Mouse (Mus musculus) heart, postnatal 10 days (tissue): ENCODE measurements around the gene Irak2. TPM values are rescaled to one million over a fixed set of nuclear protein-coding genes. Genes with fewer than 3 reads are reported as not detected.
"Not testable (repeated sequence)": the region's sequence is repeated elsewhere in the genome, so short reads cannot be mapped to it uniquely, and the experiment has no call there.

Experiments used
- DNase-seq, 2 experiments: peaks; one replicate each; pipeline ENCODE4 v3.0.0; 2021
- intact Hi-C: fragments of 180-260 bp; cut with DNase I; formaldehyde crosslinking; loops from one replicate; pipeline ENCODE4 v1.15.1; 2025
- total RNA-seq, 2 experiments: library from RNA; stranded (reverse); gene quantifications; 2 replicates each; pipeline ENCODE4 v1.2.3; 2021

Gene Irak2
- total RNA-seq, 2 experiments from 2014 or later = 10.1 to 14.1 TPM

DNA sequence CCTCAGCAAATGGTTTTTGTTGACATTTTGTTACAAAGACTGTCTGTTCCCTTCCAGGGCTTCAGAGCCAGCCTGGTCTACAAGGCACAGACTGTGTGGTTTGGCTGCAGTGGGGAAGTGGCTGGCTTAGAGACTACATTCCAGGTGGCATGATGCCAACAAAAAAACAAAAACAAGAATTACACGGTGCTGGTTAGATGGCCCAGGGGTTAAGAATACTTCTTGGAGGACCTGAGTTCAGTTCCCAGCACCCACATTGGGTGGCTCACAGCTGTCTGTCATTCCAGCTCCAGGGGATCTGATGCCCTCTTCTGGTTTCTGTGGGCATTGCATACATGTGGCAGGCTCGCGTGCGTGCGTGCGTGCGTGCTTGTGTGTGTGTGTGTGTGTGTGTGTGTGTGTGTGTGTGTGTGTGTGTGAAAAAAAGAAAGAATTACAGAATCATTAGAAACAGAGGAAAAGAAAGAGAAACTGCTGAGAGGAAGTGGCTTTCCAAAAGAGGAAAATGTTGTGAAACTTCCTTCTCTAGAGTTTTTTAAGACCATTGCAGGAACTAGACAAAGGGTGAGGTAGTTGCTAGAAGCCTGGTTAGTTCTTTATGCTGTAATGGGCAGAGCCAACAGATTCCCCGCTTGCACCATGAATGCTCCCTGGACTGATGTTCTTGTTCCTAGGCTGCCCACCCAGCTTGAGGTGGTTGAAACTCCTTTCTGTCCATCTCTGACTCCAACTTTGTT is 24.9 kb downstream of the Irak2 start:
- intact Hi-C loops = no loop called here
- no peak for DNase-seq

DNA sequence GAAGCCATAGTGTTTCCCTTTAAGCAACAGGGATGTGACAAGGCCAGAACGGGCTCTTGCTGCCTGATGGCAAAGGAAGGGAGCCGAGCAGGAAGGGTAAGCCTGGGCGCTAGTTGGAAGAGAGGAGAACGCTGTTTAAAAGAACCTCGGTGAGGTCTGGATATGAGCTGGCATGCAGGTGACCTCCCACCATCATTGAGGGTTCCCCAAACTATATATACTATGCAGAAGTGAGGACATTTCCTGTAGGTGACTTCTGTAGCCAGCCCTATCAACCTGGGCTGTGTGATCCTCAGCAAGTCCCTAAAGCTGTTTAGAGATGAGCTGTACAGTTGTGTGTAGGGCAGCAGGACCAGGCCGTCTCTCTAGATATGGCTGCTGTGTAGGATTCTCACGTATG is 26.0 kb downstream of the Irak2 start:
- DNase-seq = no peak
- intact Hi-C loops = no loop called here

DNA sequence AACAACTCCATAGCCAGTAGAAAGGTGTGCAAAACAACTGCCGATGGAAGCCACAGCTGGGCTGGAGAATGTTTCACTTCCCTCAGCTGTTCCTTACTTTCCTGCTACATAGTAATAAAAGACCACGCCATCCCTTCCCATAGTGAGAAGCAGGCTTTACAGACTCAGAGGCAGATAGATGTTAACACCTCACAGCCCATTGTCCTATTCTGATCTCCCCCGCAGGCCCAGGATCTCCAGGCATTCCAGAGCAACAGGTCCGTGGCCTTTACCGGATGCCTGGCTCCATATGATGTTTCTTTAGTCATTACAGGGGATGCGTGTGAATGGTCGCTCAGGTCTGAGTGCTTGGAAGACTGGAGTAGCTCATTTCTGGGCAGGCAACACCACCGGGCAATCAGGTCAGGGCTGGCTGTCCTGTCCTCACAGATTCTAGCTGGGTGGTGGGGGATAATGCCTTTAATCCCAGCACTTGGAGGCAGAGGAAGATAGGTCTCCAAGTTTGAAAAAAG is 29.4 kb downstream of the Irak2 start:
- intact Hi-C loops = no loop called here
- no peak for DNase-seq

DNA sequence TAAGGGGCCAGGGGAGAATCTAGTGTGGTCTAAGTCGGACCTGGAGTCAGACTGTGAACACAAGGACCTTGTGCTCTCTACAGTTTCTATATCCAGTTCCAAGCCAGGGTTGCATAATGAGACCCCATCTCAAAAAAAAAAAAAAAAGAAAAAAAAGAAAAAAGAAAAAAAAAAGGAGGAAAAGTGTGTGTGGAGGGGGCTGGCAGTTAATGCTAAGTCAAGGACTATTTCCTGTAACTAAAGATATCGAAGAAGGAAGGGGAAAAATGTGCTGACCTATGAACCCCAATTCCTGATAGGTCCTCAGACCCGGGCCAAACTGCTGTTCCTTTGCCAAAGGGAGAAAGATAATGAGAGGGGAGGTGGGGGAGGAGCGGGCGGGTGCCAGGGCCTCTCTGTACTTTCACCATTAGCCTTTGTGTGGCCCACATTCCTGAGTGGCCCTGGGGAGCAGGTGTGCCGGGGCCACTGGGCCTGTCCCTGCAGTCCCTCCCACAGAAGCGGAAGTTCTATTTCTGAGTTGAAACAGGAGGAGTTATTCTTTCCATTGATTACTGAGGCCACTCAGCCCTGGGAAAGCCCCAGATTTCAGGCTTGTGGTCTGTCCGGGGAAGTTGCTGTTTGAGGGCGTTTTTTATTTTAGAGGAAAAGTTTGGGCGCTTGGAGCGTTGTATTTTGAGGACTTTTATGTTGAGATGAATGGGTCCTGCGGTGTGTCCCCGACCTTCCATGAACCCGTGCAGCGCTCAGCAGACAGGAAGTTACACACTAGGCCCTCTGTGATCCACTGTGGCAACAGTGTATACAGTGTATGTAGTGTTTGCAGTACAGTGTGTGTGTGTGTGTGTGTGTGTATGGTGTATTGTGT is 30.3 kb downstream of the Irak2 start:
- intact Hi-C loops = no loop called here
- peak; percentile 64 to 65 for DNase-seq

DNA sequence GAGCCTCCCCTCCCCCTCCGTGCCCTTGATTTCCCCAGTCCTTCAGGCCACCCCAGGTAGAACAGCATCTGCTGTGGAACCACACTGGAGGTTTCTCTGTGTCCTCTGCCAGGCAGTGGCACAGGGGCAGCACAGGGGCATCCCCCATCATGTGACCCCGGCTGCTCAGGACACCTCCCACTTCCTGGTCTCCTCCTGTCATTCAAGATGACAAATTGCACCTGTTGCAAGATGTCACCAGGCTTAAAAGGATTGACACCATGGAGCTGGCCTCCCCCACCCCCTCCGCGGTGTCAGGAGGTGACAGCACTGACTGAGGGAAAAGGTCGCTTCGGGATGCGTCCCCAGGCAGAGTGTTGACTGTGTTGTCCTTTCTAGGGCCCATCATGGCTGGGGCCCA is 31.6 kb downstream of the Irak2 start:
- intact Hi-C loops = no loop called here
- no peak for DNase-seq

DNA sequence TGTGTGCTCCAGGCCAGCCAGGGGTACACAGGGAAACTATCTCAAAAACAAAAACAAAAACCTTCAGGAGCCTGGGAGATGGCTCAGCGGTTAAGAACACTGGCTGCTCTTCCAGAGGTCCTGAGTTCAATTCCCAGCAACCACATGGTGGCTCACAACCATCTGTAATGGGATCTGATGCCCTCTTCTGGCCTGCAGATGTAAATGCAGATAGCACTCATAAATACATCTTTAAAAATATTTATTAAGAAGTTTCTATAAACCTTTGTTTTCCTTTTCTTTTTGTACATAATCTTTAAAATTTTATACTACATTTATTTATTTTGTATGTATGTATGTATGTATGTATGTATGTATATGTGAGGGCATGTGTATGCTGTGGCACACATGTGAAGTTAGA is 33.8 kb downstream of the Irak2 start:
- intact Hi-C loops, DNase-seq: not testable (repeated sequence)

DNA sequence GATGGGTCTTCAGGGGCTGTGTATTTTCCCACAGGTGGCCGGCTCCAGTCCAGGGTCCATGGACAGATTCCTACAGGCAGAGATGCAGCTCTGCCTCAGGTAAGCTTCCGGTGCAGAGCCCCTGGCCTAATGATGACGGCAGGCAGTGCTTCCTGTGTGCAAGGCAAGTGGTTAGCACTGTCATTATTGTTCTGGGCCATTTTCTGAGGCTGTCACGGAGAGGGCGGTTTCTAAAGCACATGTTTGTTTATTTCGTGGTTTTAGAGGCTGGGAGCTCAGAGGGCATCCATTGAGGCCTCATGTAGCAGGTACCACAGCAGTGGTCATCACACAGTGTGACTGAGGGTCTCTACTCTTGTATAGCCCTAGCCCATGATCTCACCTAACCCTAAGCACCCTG is 34.7 kb downstream of the Irak2 start:
- DNase-seq = no peak
- intact Hi-C loops = no loop called here

DNA sequence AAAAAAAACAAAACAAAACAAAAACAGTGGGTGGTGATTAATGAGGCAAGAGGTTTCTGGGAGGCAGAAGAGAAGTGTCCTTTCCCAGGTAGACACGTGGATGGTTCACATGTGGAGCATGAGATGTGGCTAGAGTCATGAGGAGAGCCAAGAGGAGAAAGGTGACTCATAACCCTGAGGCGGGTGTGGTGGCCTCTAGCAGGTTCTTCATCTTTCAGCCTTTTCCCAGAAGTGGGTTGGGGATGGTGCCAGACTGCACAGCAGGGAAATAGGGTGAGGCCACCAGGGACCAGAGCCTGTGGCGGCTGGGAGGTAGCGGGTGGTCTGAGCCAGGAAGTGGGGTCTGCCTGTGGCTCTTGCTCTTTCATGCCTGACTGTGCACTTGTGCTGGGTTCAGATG is 37.0 kb downstream of the Irak2 start:
- intact Hi-C loops = no loop called here
- DNase-seq = no peak

DNA sequence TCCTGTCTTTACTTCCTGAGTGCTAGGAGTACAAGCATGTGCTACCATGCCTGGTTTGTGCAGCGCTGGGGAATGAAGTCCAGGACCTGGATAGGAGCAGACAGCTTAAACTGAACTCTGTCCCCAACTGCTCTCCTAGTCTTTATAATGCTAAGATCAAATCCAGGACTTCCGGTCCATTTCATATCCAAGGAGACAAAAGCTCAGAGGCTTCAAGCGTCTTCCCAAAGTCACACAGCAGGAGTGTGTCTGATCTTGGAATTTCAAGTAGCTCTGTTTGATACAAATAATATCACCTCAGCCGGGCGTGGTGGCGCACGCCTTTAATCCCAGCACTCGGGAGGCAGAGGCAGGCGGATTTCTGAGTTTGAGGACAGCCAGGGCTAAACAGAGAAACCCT is 37.7 kb downstream of the Irak2 start:
- intact Hi-C loops = no loop called here
- no peak for DNase-seq

DNA sequence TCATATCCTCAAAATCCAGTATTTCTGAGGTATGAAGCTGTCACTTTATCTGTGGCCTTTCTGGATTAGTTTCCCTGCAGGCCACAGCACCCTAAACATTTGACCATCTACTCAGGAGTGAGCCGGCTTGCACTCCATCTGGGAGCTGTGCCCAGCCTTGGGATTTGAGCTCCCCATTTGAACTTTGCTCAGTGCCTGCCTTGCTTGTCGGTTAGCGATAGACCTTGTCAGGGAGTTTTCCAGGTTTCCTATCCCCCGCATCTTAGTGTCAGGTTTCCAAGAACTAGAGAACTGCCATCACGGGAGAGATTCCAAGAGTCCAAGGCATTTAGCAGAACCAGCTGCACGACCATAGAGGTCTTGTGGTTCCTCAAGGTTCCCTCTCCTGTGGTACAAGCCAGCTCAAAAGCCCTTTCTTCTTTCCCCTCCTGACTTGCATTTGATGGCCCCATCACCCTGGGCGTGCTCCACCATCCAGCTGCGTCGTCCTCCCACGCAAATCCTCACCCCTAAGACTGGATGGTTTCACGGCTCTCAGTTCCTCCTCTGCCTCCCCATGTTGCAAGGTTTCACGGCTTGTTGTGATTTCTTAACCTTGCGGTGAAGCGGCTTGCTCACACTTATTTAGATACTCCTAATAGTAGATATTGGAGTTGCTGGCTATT is 38.9 kb downstream of the Irak2 start:
- intact Hi-C loops = no loop called here
- no peak for DNase-seq

DNA sequence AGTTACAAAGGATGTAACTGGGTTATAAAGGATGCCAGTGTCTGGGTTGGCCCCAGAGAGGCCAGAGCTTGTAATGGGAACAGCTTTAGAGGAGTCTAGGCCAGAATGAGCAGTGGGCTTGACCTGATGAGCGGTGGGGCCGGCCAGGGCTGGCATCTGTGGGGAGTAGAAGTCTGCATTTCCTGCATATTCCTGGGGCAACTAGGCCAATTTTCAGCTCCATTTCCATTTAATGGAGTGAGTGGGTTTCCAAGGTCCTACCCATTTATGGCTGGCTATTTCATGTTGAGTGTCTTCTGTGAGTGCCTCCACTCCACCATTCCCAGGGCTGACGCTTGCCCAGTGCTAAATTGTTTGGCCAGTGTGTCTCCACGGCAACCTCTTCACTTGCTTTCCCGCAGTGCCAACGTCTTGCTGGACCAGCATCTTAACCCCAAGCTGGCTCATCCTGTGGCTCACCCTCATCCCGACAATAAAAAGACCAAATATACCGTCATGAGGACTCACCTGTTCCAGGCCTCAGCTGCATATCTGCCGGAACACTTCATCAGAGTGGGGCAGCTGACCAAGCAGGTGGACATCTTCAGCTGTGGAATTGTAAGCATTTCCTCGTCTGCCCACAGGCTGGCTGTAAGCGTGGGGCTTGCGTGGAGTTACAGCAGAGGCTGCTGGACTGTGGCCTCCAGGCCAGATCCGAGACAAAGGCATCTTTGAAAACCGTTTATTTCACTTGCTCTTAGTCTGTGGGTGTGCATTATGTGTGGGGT is 40.2 kb downstream of the Irak2 start:
- intact Hi-C loops = no loop called here
- DNase-seq = no peak

DNA sequence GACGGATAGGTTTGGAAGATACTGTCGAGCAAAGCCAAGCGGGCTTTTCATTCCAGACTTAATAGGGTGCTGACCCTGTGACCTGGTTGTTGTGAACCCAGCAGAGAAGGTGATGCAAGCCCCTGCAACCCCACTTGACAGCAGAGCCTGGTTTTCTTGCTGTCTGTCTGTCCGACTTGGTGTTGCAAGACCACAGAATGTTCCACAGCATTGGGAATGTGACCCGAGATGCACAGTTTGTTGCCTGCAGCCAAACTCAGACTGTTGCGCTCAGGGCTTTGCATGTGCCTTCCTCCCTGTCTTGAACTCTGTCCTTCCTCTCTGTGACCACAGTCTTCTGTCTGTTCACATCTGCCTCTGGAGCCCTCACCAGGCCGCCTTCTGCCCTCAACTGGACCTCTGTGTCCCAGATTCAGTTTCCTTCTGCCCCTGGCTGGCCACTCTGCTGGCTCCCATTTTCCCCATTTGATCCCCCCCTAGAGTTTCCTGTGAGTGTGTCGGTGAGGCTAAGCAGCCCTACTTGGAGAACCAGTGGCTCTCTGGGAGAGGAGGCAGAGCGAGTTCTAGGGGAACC is 41.8 kb downstream of the Irak2 start:
- DNase-seq = no peak
- intact Hi-C loops = no loop called here

DNA sequence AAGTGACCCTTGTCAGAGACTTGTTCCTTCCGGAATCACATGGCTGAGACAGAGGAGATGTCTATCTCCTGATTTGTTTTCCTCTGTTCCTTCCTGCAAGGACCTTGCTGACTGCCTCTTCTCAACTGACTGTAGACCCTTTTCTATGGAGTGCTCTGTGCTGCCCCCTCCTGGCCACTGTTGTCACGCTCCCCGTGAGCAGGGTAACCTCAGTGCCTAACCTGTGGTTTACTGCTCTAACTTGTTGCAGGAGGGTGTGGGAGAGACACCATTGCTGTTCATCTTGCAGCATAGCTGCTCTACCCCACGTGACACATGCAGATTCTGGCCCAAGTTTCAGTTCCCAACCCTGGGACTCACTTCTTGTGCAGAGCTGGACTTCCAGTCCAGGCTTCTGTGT is 43.0 kb downstream of the Irak2 start:
- DNase-seq = peak; percentile 84 to 92
- intact Hi-C loops = loop anchor here (1.0 kb wide), 1 partner anchor 43 kb away; the partner anchor contains the start of gene Irak2

DNA sequence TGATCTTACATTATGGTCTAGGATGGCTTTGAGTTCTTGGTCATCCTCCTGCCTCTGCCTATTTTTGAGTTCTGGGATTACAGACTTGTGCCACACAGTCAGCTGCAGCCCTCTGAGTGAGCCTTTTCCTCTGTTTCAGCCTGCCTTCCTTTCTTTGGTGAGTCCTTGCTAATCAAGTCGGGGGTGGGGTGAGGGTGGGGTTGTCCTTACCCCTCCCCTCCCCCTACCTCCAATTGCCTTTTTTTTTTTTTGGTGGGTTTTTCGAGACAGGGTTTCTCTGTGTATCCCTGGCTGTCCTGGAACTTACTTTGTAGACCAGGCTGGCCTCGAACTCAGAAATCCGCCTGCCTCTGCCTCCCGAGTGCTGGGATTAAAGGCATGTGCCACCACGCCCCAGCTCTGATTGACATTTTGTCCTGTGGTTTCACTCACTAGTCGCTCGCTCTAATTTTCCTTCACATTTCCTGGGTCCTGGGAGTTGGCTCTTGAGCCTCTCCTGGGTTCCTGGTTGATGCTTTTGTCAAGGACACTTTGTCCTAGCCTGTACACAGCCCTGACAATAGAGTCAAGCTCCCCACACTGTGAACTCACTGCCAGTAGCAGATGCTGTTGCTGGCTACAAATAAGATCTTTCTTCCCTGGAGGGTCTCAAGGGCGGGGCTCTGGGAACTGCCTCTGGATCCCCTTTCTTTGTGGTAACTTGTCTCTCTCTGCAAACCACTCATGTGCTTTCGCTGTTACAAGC is 45.0 kb downstream of the Irak2 start:
- no peak for DNase-seq
- intact Hi-C loops = no loop called here

DNA sequence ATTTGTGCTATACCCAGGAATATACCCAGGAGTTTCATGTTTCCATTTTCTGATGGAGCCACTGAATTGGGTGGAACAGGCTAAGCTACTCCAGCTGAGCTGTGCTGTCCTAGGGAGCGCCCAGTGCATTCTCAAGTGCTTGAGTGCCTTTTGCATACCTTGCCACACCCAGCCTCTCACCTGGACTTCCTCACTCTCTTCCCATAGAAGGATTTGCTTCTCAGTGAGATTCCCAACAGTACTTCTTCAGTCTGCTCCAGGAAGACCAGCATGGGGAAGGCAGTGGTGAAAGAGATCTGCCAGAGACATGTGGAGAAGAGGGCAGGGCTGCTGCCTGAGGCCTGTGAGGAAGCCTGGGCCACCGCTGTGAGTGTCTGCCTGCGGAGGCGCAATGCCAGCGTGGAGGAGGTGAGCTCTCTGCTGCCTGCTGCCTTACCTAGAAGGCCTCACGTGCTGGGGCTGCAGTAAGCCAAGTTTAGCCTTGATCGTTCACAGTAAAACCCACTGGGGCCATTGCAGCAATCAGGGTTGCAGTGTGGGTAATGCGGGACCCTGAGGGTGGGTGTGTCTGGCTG is 48.4 kb downstream of the Irak2 start:
- intact Hi-C loops = no loop called here
- no peak for DNase-seq

DNA sequence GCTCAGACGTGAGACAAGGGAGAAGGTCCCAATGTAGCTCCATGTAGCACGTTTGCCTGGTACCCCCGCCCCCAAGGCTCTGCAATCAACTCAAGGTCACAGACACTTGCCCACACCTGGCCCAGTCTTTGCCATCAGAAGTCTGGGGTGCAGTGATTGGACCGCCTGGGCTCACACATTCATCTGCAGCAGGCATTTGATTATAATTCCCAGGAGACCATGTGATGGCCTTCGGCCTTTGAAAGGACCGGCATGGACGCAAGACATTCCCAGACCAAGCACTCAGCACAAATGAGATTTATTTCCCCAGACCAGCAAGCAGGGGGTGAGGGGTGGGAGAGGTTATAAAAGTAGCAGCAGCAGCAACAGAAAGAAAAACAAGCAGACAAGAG is 51.7 kb downstream of the Irak2 start:
- intact Hi-C loops = loop anchor here (10.0 kb wide), 1 partner anchor 385 kb away; the partner anchor contains the start of gene Brpf1
- DNase-seq = peak; percentile 26 to 46

DNA sequence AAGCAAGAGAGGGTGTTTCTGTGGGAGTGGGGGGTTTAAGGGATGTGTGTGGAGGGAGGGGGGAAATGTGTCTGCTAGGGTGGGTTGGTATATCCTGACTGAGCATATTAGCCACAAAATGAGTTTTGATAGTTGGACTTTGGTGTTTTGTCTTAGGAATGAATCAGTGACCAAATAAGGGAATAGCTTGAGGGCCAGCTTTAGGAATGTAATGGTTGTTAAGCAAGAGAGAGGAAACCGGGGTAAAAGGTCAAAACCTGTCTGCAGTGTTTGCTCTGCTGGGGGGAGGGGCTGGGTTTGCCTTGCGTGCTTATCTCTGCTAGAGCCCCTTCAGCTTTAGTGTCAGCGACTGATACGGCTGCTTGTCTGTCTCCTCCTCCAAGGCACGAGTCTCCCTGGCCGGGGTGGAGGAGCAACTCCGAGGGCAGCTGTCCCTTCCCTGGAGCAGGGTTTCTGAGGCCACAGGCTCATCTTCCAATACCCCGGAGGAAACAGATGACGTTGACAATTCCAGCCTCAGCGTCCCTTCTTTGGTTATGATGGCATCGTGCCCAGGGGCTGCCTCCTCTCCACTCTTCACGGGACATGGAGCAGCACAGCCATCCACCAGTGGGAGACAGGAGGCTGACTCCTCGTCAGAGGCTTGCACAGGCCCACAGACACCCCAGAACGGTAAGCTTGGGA is 52.3 kb downstream of the Irak2 start:
- intact Hi-C loops = loop anchor here (10.0 kb wide), 1 partner anchor 386 kb away; the partner anchor contains the start of gene Brpf1
- DNase-seq = peak; percentile 64 to 72

DNA sequence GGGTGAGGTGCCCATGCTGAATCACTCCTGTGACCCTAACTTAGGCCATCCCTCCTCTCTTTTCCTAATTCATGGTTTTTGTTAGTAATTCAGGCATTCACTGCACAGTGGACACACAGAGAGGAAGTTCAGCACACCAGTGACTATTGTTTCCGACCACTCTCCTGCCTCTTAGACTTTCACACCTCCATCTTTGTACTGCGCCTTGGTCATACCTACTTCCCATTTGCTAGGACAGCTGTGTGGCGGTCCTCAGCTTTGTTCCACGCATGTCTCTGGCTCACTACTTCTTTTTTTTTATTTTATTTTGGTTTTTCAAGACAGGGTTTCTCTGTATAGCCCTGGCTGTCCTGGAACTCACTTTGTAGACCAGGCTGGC is 52.8 kb downstream of the Irak2 start:
- intact Hi-C loops = loop anchor here (10.0 kb wide), 1 partner anchor 386 kb away; the partner anchor contains the start of gene Brpf1
- no peak for DNase-seq
